Mouse (Mus musculus) heart, postnatal 0 days (tissue): ENCODE results near the gene Vezt. TPM values are rescaled to one million over a fixed set of nuclear protein-coding genes. Genes with fewer than 3 reads are reported as not detected.

Experiments used
- ATAC-seq: fragments of 200-750 bp; cut with Nextera tagmentation; 2 replicates; pipeline ENCODE4 v1.8.0; 2017; ENCODE audit warnings: low read depth, moderate number of reproducible peaks, moderate library complexity; ENCODE audit not compliant: insufficient read depth
- DNase-seq: peaks from one replicate; pipeline ENCODE4 v3.0.0-alpha.2; 2016; ENCODE audit warnings: low spot score
- H3K27ac ChIP-seq: fragments of 300-500 bp; sonication (generic); 2 replicates; pipeline ENCODE4 v1.5.1; 2014; ENCODE audit warnings: low read depth, mild to moderate bottlenecking
- H3K27me3 ChIP-seq: fragments of 300-500 bp; sonication (generic); 2 replicates; pipeline ENCODE4 v1.6.1; 2014; ENCODE audit warnings: low read length, mixed read lengths; ENCODE audit not compliant: control insufficient read depth, insufficient read depth
- H3K36me3 ChIP-seq: fragments of 300-500 bp; sonication (generic); replicated peaks from 2 replicates; pipeline ENCODE4 v1.6.1; 2014; ENCODE audit warnings: low read length, mixed read lengths; ENCODE audit not compliant: control insufficient read depth, insufficient read depth
- H3K4me1 ChIP-seq: fragments of 300-500 bp; sonication (generic); 2 replicates; pipeline ENCODE4 v1.6.1; 2014; ENCODE audit warnings: antibody characterized with exemption; ENCODE audit not compliant: control insufficient read depth, insufficient read depth
- H3K4me2 ChIP-seq: fragments of 300-500 bp; sonication (generic); 2 replicates; pipeline ENCODE4 v1.6.1; 2014; ENCODE audit warnings: low read depth, mild to moderate bottlenecking, low read length, moderate library complexity
- H3K4me3 ChIP-seq: fragments of 300-500 bp; sonication (generic); 2 replicates; pipeline ENCODE4 v1.5.1; 2014; ENCODE audit warnings: low read depth, low read length
- H3K9ac ChIP-seq: fragments of 300-500 bp; sonication (generic); replicated peaks from 2 replicates; pipeline ENCODE4 v1.6.1; 2014; ENCODE audit warnings: low read depth, low read length, mixed read lengths
- H3K9me3 ChIP-seq: fragments of 300-500 bp; sonication (generic); replicated peaks from 2 replicates; pipeline ENCODE4 v1.6.1; 2016; ENCODE audit warnings: low read length; ENCODE audit not compliant: control insufficient read depth
- CTCF ChIP-seq: IDR thresholded peaks from 2 replicates; pipeline ENCODE4 v1.5.1; 2016; ENCODE audit warnings: antibody characterized with exemption, control low read depth, low read depth
- EP300 ChIP-seq: IDR thresholded peaks from 2 replicates; pipeline ENCODE4 v1.6.1; 2016; ENCODE audit warnings: antibody characterized with exemption, low read depth
- WGBS: fragments of 180-500 bp; shearing (Covaris S2); extraction: QIAGEN DNeasy Blood & Tissue Kit; methylation state at CpG from one replicate; pipeline ENCODE4 v1.1.7; 2014; 5-methylcytosine and 5-hydroxymethylcytosine counted together
- polyA plus RNA-seq: library from polyadenylated mRNA; unstranded; fragments of >200 nt; fragmentation: Nextera tagmentation; extraction: Ambion mirVana; gene quantifications from 2 replicates; pipeline ENCODE4 v1.2.1, GENCODE M21; 2015
- total RNA-seq: library from RNA; depleted of rRNA; stranded (reverse); fragments of >200 nt; gene quantifications from 2 replicates; pipeline ENCODE4 v1.2.3, GENCODE M21; 2014; ENCODE audit warnings: low replicate concordance

The Vezt gene
- total and polyA plus RNA-seq, 2 experiments from 2014 or later, result 23.8 to 25.8 TPM

DNA sequence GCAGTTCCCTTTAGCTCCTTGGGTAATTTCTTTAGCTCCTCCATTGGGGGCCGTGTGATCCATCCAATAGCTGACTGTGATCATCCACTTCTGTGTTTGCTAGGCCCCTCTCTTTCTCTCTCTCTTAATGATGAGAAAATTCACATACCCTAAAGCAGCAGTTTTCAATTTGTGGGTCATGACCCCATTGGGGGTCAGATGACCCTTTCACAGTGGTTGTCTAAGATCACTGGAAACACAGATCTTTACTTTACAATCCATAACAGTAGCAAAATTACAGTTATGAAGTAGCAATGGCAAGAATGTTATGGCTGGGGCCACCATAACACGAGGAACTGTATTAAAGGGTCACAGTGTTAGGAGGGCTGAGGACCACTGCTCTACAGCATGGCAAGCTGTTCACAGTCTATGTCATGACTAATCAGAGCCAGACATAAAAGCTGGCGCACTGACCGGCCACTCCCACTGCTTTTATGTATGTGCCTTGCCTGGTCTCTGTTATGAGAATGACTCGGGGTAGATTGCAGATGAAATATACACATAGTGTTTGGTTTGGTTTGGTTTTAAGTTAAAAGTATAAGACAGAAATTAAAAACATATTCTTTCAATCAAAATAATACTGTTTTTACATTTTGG, 125.7 kb downstream of the Vezt start:
- Histone ChIP-seq H3K4me3 (no peak overlapping the region), H3K27me3 (no peaks in the 10 kb centered on the region), H3K9me3 (no peaks in the 10 kb centered on the region), H3K4me1 (no peaks in the 10 kb centered on the region), H3K36me3 (no peaks in the 10 kb centered on the region), H3K4me2 (no peak overlapping the region), H3K27ac (no peak overlapping the region), H3K9ac (no peak overlapping the region)
- ATAC-seq (no peak), DNase-seq (no peak)
- 80% methylated on average over 5 of the region's 5 CpGs for WGBS
- no peak for TF ChIP-seq CTCF
- TF ChIP-seq EP300, result no peak

GRCm38 (mm10) chr10:93909015-93909414, 126.6 kb downstream of the Vezt start:
- no peak overlapping the region for H3K4me3 ChIP-seq
- H3K4me1 ChIP-seq, result no peaks in the 10 kb centered on the region
- TF ChIP-seq EP300 (no peak), CTCF (no peak)
- H3K4me2 ChIP-seq, result no peak overlapping the region
- no peaks in the 10 kb centered on the region for H3K27me3 ChIP-seq
- ATAC-seq, result no peak
- DNase-seq, result no peak
- no peak overlapping the region for H3K9ac ChIP-seq
- H3K9me3 ChIP-seq, result no peaks in the 10 kb centered on the region
- no peak overlapping the region for H3K27ac ChIP-seq
- 94% methylated on average over 1 of the region's 1 CpGs for WGBS
- H3K36me3 ChIP-seq, result no peaks in the 10 kb centered on the region

- TF ChIP-seq EP300, result no peak
- no peak for TF ChIP-seq CTCF
- no peak overlapping the region for H3K4me2 ChIP-seq
- no peak overlapping the region for H3K27ac ChIP-seq
- no peak overlapping the region for H3K9ac ChIP-seq
- WGBS, result 90% methylated on average over 7 of the region's 7 CpGs
- no peaks in the 10 kb centered on the region for H3K4me1 ChIP-seq
- no peak overlapping the region for H3K4me3 ChIP-seq
- H3K9me3 ChIP-seq, result no peaks in the 10 kb centered on the region
- H3K27me3 ChIP-seq, result no peaks in the 10 kb centered on the region
- ATAC-seq, result no peak
- DNase-seq, result no peak
- H3K36me3 ChIP-seq, result no peaks in the 10 kb centered on the region
These were observed 127.1 kb downstream of the Vezt start for GRCm38 (mm10) chr10:93908540-93908939.

- WGBS, result 57% methylated on average over 10 of the region's 10 CpGs
- H3K4me3 ChIP-seq, result no peak overlapping the region
- no peaks in the 10 kb centered on the region for H3K4me1 ChIP-seq
- ATAC-seq, result no peak
- no peak overlapping the region for H3K4me2 ChIP-seq
- no peak for TF ChIP-seq EP300
- TF ChIP-seq CTCF, result no peak
- DNase-seq, result no peak
- no peak overlapping the region for H3K27ac ChIP-seq
- H3K27me3 ChIP-seq, result no peaks in the 10 kb centered on the region
- H3K9me3 ChIP-seq, result no peaks in the 10 kb centered on the region
- no peaks in the 10 kb centered on the region for H3K36me3 ChIP-seq
- no peak overlapping the region for H3K9ac ChIP-seq
These were observed 128.2 kb downstream of the Vezt start for GRCm38 (mm10) chr10:93907376-93907775.

GRCm38 (mm10) chr10:93899907-93900306, 135.7 kb downstream of the Vezt start:
- no peak for DNase-seq
- no peaks in the 10 kb centered on the region for H3K36me3 ChIP-seq
- no peak for TF ChIP-seq EP300
- TF ChIP-seq CTCF, result no peak
- no peak overlapping the region for H3K4me2 ChIP-seq
- WGBS, result 72% methylated on average over 11 of the region's 11 CpGs
- H3K27me3 ChIP-seq, result no peaks in the 10 kb centered on the region
- no peaks in the 10 kb centered on the region for H3K4me1 ChIP-seq
- no peak overlapping the region for H3K4me3 ChIP-seq
- no peak overlapping the region for H3K9ac ChIP-seq
- no peak overlapping the region for H3K27ac ChIP-seq
- ATAC-seq, result no peak
- no peaks in the 10 kb centered on the region for H3K9me3 ChIP-seq

- TF ChIP-seq EP300, result no peak
- H3K4me1 ChIP-seq, result no peaks in the 10 kb centered on the region
- H3K36me3 ChIP-seq, result no peaks in the 10 kb centered on the region
- no peak overlapping the region for H3K4me2 ChIP-seq
- H3K4me3 ChIP-seq, result no peak overlapping the region
- no peaks in the 10 kb centered on the region for H3K27me3 ChIP-seq
- H3K9ac ChIP-seq, result no peak overlapping the region
- no peak overlapping the region for H3K27ac ChIP-seq
- ATAC-seq, result no peak
- no peaks in the 10 kb centered on the region for H3K9me3 ChIP-seq
- DNase-seq, result no peak
- 67% methylated on average over 2 of the region's 2 CpGs for WGBS
These were observed 136.3 kb downstream of the Vezt start for GRCm38 (mm10) chr10:93899303-93899702.
